Mouse (Mus musculus) heart, adult 2 months (tissue): ENCODE data around the gene Snx12. TPM values are rescaled to one million over a fixed set of nuclear protein-coding genes. Genes with fewer than 3 reads are reported as not detected.

Source experiments
- DNase-seq, 2 experiments: peaks; one replicate each; pipeline ENCODE4 v3.0.0; 2021
- H3K27ac ChIP-seq: fragments of 200-600 bp; 2 replicates; pipeline ENCODE4 v1.8.1; 2022
- H3K27me3 ChIP-seq: fragments of 200-500 bp; 2 replicates; pipeline ENCODE4 v1.6.1; 2012; ENCODE audit warnings: mild to moderate bottlenecking, low read length, inconsistent platforms, mixed read lengths; ENCODE audit not compliant: control insufficient read depth, insufficient read depth
- H3K36me3 ChIP-seq: fragments of 200-500 bp; 2 replicates; pipeline ENCODE4 v1.6.1; 2012; ENCODE audit warnings: low read length, inconsistent platforms; ENCODE audit not compliant: control insufficient read depth, insufficient read depth
- H3K4me1 ChIP-seq: fragments of 200-500 bp; 2 replicates; pipeline ENCODE4 v1.6.1; 2011; ENCODE audit warnings: low read length; ENCODE audit not compliant: control insufficient read depth, insufficient read depth
- H3K4me3 ChIP-seq: fragments of 200-600 bp; 2 replicates; pipeline ENCODE4 v1.8.1; 2022
- H3K79me2 ChIP-seq: fragments of 200-500 bp; replicated peaks from 2 replicates; pipeline ENCODE4 v1.6.1; 2012; ENCODE audit warnings: mild to moderate bottlenecking, inconsistent platforms, low read length, moderate library complexity, mixed read lengths; ENCODE audit not compliant: control insufficient read depth, insufficient read depth
- H3K9ac ChIP-seq: fragments of 200-500 bp; 2 replicates; pipeline ENCODE4 v1.6.1; 2012; ENCODE audit warnings: low read depth, mild to moderate bottlenecking, control low read depth, inconsistent platforms, low read length, mixed read lengths
- CTCF ChIP-seq: fragments of 200-600 bp; IDR thresholded peaks from 2 replicates; pipeline ENCODE4 v1.8.1; 2022; ENCODE audit warnings: antibody characterized with exemption, mild to moderate bottlenecking, moderate library complexity
- EP300 ChIP-seq: fragments of 200-500 bp; IDR thresholded peaks from 2 replicates; pipeline ENCODE4 v1.6.1; 2011; ENCODE audit warnings: low read depth, low read length, control low read depth; ENCODE audit not compliant: insufficient read depth
- POLR2A ChIP-seq: fragments of 200-500 bp; IDR thresholded peaks from 2 replicates; pipeline ENCODE4 v1.6.1; 2011; ENCODE audit warnings: mild to moderate bottlenecking, low read depth, low read length, control low read depth; ENCODE audit not compliant: insufficient read depth
- WGBS: fragments of 180-500 bp; shearing (Covaris S2); methylation state at CpG from one replicate; pipeline ENCODE4 v1.1.7; 2018; 5-methylcytosine and 5-hydroxymethylcytosine counted together
- intact Hi-C: fragments of 180-260 bp; cut with DNase I; formaldehyde crosslinking; loops from one replicate; pipeline ENCODE4 v1.15.1; 2025
- polyA plus RNA-seq: library from polyadenylated mRNA; depleted of rRNA; stranded (reverse); fragments of >200 nt; gene quantifications from 2 replicates; pipeline ENCODE4 v1.2.3, GENCODE M21; 2012
- total RNA-seq, 2 experiments: library from RNA; stranded (reverse); gene quantifications; 2 replicates each; pipeline ENCODE4 v1.2.3; 2021

Gene Snx12
- total and polyA plus RNA-seq, 3 experiments, result 16.6 to 37.3 (median 36.0) TPM

GRCm38 (mm10) chrX:101222796-101223162 is 416 bp upstream of the Snx12 start:
- Histone ChIP-seq H3K27me3 (no peaks in the 10 kb centered on the region), H3K36me3 (no peaks in the 10 kb centered on the region), H3K9ac (peak overlapping the region; percentile 28; the same call in 1 of the 2 replicates), H3K4me3 (peak overlapping the region; percentile 58), H3K27ac (peak overlapping the region; percentile 64), H3K79me2 (no peaks in the 10 kb centered on the region), H3K4me1 (no peaks in the 10 kb centered on the region; the same call in 1 of the 2 replicates)
- intact Hi-C loops, result loop anchor here (2.0 to 10.0 kb wide), 3 partner anchors 32 to 88 kb away; partner anchors contain the start of genes Foxo4 and Med12
- no peak for TF ChIP-seq EP300
- no peak for TF ChIP-seq POLR2A
- TF ChIP-seq CTCF, result no peak
- DNase-seq, result no peak
- 29% methylated on average over 7 of the region's 7 CpGs for WGBS

GRCm38 (mm10) chrX:101189285-101189684 is 33.1 kb downstream of the Snx12 start:
- no peak overlapping the region for H3K4me3 ChIP-seq
- H3K36me3 ChIP-seq, result no peaks in the 10 kb centered on the region
- 74% methylated on average over 3 of the region's 3 CpGs for WGBS
- intact Hi-C loops, result no loop called here
- no peaks in the 10 kb centered on the region for H3K4me1 ChIP-seq
- H3K27me3 ChIP-seq, result no peaks in the 10 kb centered on the region
- no peak overlapping the region for H3K27ac ChIP-seq
- no peaks in the 10 kb centered on the region for H3K79me2 ChIP-seq
- DNase-seq, result no peak
- TF ChIP-seq CTCF (no peak), EP300 (no peak), POLR2A (no peak)
- no peak overlapping the region for H3K9ac ChIP-seq

- WGBS, result 75% methylated on average over 1 of the region's 1 CpGs
- Histone ChIP-seq H3K27ac (no peak overlapping the region), H3K27me3 (no peaks in the 10 kb centered on the region), H3K36me3 (no peaks in the 10 kb centered on the region), H3K4me3 (no peak overlapping the region), H3K79me2 (no peaks in the 10 kb centered on the region), H3K4me1 (no peaks in the 10 kb centered on the region), H3K9ac (no peak overlapping the region)
- intact Hi-C loops, result no loop called here
- TF ChIP-seq EP300, result no peak
- TF ChIP-seq POLR2A, result no peak
- no peak for TF ChIP-seq CTCF
- DNase-seq, result no peak
Observed at GRCm38 (mm10) chrX:101187647-101188046, 34.7 kb downstream of the Snx12 start.

- H3K9ac ChIP-seq, result no peak overlapping the region
- no peak for DNase-seq
- WGBS, result 100% methylated on average over 1 of the region's 1 CpGs
- H3K27me3 ChIP-seq, result no peaks in the 10 kb centered on the region
- H3K27ac ChIP-seq, result no peak overlapping the region
- intact Hi-C loops, result no loop called here
- H3K4me1 ChIP-seq, result no peaks in the 10 kb centered on the region
- TF ChIP-seq CTCF (no peak), POLR2A (no peak), EP300 (no peak)
- no peaks in the 10 kb centered on the region for H3K79me2 ChIP-seq
- H3K4me3 ChIP-seq, result no peak overlapping the region
- no peaks in the 10 kb centered on the region for H3K36me3 ChIP-seq
Observed at GRCm38 (mm10) chrX:101173388-101173787, 49.0 kb downstream of the Snx12 start.

GRCm38 (mm10) chrX:101168425-101168824 is 53.9 kb downstream of the Snx12 start:
- Histone ChIP-seq H3K27ac (no peak overlapping the region), H3K36me3 (no peaks in the 10 kb centered on the region), H3K4me3 (no peak overlapping the region), H3K9ac (no peak overlapping the region), H3K79me2 (no peaks in the 10 kb centered on the region), H3K4me1 (no peaks in the 10 kb centered on the region), H3K27me3 (no peaks in the 10 kb centered on the region)
- WGBS, result 84% methylated on average over 2 of the region's 2 CpGs
- TF ChIP-seq EP300 (no peak), POLR2A (no peak), CTCF (no peak)
- intact Hi-C loops, result no loop called here
- DNase-seq, result no peak

- DNase-seq, result no peak
- Histone ChIP-seq H3K27ac (no peak overlapping the region), H3K4me3 (no peak overlapping the region), H3K4me1 (no peaks in the 10 kb centered on the region), H3K27me3 (no peaks in the 10 kb centered on the region), H3K9ac (no peak overlapping the region), H3K79me2 (no peaks in the 10 kb centered on the region), H3K36me3 (no peaks in the 10 kb centered on the region)
- WGBS, result 41% methylated on average over 2 of the region's 2 CpGs
- TF ChIP-seq POLR2A (no peak), CTCF (no peak), EP300 (no peak)
- intact Hi-C loops, result no loop called here
Observed at GRCm38 (mm10) chrX:101163739-101164138, 58.6 kb downstream of the Snx12 start.
